Mouse (Mus musculus) cerebellum, adult 9-10 months (tissue): ENCODE data around the gene Srf.

Source experiments
- DNase-seq: peaks from one replicate; pipeline ENCODE4 v3.0.0; 2022

Gene Srf

GRCm38 (mm10) chr17:46513329-46513728, 42.6 kb downstream of the Srf start:
- DNase-seq = no peak

GRCm38 (mm10) chr17:46511059-46511710, 44.8 kb downstream of the Srf start:
- DNase-seq = no peak

- DNase-seq = no peak
Measured at GRCm38 (mm10) chr17:46505617-46506016, 50.4 kb downstream of the Srf start.

- no peak for DNase-seq
Measured at GRCm38 (mm10) chr17:46503847-46504638, 51.9 kb downstream of the Srf start.

GRCm38 (mm10) chr17:46502775-46503174, 53.2 kb downstream of the Srf start:
- no peak for DNase-seq
